Mouse (Mus musculus) cerebral cortex, adult 2 months (tissue): Measurements from ENCODE around the gene Nova1.

Experiments
- WGBS: fragments of 180-500 bp; shearing (Covaris S2); methylation state at CpG from one replicate; pipeline ENCODE4 v1.1.7; 2018; 5-methylcytosine and 5-hydroxymethylcytosine counted together

Gene Nova1

DNA sequence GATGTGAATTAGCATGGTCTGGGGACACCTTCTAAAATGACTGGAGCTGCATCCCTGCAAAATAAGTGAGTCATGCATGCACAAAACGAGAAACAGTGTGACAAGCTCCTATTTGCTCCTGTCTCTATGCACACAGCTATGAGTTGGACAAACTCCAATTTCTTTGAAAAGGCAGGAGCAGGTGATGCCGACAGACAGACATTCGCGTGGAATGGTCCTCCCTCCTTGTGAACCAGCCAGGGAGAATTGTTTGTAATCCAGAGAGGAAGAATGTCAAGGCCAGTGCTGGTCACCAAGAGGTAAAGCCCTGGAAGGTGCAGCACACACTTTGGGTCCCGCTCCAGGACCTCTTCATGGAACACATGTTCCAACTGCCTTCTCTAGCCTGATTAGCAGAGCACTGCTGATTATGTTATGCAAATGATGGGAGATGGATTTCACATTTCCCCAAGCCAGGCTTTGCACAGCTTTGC, 172.6 kb downstream of the Nova1 start:
- WGBS: 32% methylated on average over 5 of the region's 5 CpGs

DNA sequence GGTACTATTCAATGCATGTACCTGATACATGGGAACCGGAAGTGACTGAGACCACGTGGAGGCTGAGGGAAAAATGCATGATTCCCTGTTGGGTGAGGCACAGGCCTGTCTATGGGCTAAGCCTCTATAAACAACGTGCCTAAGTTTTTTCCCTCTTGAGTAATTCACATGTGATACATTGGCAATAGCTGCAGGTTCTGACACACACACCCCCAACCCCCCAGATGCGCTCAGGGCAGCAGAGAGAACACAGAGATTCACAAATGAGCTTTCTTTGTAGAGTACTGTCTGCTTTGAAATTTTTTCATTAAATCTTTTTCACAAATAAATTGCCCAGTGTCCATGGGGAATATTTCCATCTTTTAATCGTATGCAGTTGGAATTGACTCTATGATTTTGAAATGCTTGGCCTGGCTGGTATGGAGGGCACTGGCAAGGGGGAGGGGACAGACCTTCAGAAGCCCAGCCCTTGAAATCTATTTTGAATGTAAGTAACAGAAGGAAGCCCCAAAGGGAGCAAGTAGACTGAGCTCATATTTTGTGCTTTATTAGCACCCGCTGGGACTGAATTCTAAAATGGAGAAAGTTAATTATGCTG, 173.3 kb downstream of the Nova1 start:
- 76% methylated on average over 6 of the region's 6 CpGs for WGBS
